Mouse (Mus musculus) kidney, adult 18-20 months (tissue): ENCODE measurements around the gene Ppfibp2.

Source experiments
- DNase-seq: peaks from one replicate; pipeline ENCODE4 v3.0.0; 2021

Ppfibp2 gene

DNA sequence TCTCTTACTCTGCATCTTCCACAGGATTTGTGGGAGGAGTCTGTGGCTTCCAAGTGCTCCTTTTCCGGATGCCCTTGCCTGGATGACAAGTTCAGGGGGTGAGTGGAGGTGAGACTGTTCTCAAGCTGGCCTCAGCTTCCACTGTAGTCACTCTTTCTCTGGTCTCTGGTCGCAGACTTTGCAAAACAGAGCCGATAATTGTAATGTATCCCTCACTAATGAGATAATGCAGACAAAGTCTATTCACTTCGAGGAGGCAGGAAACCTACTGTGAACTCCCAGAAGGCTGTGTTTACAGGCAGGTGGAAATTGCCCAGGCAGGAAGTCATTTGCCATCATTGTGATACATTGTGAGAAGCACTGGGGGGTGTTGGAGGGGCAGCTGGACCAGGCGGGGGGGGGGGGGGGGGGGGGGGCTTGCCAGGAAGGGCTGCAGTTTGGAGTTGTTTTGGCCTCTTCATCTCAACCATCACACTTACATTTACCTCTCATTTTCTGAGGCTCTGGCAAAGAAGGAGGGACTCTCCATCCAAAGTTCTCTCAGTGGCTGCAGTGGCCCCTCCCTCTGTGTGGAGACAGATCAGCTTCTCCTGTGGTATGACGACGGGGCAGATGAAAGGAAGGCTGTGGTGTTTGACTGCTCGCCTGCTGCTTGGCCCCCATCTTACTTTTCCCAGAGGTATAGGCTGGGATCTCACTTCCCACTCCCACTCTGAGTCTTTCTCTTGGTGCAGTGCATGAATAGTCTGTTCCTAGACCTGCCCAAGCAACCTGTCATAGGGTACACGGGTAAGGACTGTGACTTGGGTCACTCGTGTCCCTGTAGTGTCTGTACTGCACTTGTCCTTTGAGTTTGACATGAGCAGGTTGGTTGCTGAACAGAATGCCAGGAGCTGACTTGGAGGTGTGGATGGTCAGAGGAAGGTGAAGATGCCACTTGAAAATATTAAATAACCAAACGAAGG, 23.3 kb downstream of the Ppfibp2 start:
- DNase-seq: no peak

- no peak for DNase-seq
These were observed 24.2 kb downstream of the Ppfibp2 start for GRCm38 (mm10) chr7:107619225-107619624.

- no peak for DNase-seq
These were observed 25.1 kb downstream of the Ppfibp2 start for GRCm38 (mm10) chr7:107620137-107620536.

GRCm38 (mm10) chr7:107624432-107624831, 29.4 kb downstream of the Ppfibp2 start:
- DNase-seq: no peak

- DNase-seq: no peak
These were observed 30.1 kb downstream of the Ppfibp2 start, which contains the start of gene 5330417H12Rik for GRCm38 (mm10) chr7:107625061-107625460. Gene 5330417H12Rik, minus strand, starts transcription at chr7:107625161.

DNA sequence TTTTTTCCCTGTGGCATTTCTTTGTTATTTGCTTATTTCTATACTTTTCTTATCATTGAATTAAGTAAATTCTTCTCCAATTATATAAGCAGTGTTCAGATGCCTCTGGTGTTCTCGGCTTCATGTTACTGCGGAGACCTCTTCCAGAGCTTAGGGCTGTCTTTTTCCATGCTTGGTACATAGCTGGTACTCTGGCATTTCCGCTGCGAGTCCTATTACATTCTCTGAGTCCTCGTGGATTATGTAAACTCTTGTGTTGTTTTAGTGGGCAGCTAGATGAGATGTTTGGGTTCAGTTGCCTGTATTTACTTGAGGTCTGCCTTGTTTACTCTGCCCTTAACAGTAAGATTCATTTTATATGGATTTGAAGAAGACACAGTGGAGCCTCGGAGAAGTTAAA, 30.8 kb downstream of the Ppfibp2 start:
- no peak for DNase-seq

- no peak for DNase-seq
These were observed 33.4 kb downstream of the Ppfibp2 start for GRCm38 (mm10) chr7:107628383-107628782.

- no peak for DNase-seq
These were observed 38.2 kb downstream of the Ppfibp2 start for GRCm38 (mm10) chr7:107633201-107633600.

DNA sequence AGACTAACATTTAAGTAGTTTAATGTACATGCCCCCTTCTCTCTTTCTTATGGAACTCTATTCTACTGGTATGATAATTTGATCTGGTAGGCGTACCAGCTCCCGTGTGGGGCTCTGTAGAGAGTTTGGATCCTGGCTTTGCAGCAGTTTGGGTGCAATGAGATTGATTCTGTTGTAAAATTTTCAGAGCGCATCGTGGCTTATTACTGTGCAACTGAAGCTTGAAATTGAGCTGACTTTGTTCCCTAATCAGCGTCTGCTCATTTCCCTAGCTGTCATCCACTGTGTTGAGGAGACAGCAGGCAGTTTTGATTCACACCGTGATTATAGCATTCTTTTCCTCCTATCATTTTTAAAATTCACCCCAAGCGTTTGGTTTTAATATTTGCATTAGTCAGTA, 42.4 kb downstream of the Ppfibp2 start:
- no peak for DNase-seq

- no peak for DNase-seq
These were observed 43.0 kb downstream of the Ppfibp2 start for GRCm38 (mm10) chr7:107638026-107638425.

- no peak for DNase-seq
These were observed 47.7 kb downstream of the Ppfibp2 start for GRCm38 (mm10) chr7:107642586-107643275.

DNA sequence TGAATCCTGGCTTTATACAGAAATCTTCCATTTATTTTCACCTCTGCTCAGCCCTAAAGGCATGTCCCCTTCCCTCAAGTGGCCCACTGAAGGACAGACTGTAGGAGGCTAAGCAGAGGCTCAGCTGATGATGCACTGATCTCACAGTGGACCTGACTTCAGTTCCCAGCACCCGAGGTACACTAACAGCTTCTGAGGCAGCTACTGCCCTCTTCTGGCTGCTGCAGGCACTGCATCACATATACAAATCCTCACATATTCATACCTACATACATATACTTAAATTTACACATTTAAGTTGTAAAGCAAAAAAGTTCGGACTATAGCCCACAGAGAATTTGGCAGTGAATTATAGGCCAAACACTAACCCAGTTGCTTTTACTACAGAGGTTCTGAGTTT, 50.0 kb downstream of the Ppfibp2 start:
- no peak for DNase-seq

GRCm38 (mm10) chr7:107648937-107649688, 54.1 kb downstream of the Ppfibp2 start:
- no peak for DNase-seq

- DNase-seq: no peak
These were observed 55.0 kb downstream of the Ppfibp2 start for GRCm38 (mm10) chr7:107649990-107650389.

- DNase-seq: no peak
These were observed 56.8 kb downstream of the Ppfibp2 start for GRCm38 (mm10) chr7:107651821-107652220.

GRCm38 (mm10) chr7:107656451-107656850, 61.4 kb downstream of the Ppfibp2 start:
- no peak for DNase-seq

DNA sequence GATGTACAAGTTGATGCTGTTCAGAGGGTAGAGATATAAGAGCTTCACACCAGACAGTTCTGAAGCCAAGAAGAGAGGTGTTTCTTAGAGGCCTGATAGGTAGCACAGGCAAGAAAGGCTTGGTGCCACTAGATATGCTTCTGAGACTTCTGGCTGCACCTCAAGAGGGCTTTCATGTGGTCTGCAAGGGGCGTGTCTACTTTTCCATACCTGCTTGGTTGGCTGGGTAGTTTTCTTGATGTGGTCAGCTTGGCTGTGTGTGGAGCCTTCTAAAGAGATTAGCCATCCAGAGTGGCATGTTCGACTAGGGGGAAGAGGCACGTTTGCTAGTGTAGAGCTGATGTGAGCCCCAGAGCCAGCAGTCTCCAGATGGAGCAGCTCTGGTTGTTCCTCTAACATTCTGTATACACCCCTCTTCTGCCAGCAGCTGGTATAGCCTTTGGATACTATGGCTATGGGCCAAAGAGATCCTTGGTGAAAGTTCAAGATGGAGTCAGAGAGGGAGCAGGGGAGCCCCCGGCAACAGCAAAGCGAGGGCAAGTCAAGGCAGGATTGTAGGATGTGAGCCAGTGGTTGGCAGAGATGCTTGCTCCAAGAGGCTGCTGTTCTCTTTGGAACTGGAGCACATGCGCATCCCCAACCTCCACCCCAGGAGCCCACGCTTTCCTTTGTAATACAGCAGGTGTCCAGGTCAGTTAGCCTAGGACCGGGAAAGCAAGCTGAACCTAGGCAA, 64.3 kb downstream of the Ppfibp2 start:
- DNase-seq: no peak

GRCm38 (mm10) chr7:107661189-107661842, 66.3 kb downstream of the Ppfibp2 start:
- DNase-seq: peak; percentile 70

DNA sequence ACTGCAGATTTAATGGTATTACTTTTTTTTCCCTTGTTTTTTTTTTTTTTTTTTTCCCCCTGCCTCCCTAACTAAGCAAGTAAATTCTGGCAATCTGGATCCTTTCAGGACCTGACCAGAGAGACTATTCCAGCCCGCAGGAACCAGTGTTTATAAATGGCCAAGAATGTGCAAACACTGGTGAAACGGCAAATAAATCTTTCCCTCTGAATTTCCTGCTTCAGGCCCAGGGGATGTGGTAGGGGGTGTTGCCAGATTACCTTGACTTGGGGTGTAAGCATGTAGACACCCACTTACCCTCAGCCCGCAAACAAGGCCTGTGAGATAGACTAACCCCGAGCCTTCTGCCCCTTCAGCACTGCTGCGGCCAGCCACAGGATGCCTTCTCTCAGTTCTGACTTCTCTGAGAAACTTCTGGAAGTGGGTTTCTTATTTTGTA, 66.9 kb downstream of the Ppfibp2 start:
- no peak for DNase-seq

DNA sequence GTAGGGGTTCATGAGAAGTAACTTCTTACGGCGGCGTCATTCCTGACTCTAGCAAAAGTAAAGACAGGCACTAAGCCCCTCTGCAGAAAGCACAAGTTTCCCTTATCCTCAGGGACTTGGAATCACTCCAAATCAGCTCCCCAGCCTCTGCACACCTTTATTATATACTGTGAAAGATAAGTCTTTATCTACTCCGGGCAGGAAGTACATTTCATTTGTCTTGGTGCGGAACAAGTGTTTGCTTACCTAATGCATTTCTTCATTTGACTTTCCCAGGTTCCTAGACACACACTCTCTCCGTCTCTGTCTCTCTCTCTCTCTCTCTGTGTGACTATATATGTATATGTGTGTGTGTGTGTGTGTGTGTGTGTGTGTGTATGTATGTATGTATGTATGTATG, 68.6 kb downstream of the Ppfibp2 start:
- no peak for DNase-seq
